Mouse (Mus musculus) cerebral cortex, adult 2 months (tissue): ENCODE data around the gene Cmtm8.

Experiments used
- WGBS: fragments of 180-500 bp; shearing (Covaris S2); methylation state at CpG from one replicate; pipeline ENCODE4 v1.1.7; 2018; 5-methylcytosine and 5-hydroxymethylcytosine counted together

The Cmtm8 gene

GRCm38 (mm10) chr9:114787134-114787533, 56.8 kb downstream of the Cmtm8 start:
- 93% methylated on average over 5 of the region's 5 CpGs for WGBS

GRCm38 (mm10) chr9:114785432-114786125, 58.4 kb downstream of the Cmtm8 start:
- WGBS = 62% methylated on average over 16 of the region's 16 CpGs

- WGBS = 3% methylated on average over 54 of the region's 54 CpGs
Measured at GRCm38 (mm10) chr9:114781526-114782212, 62.3 kb downstream of the Cmtm8 start, which contains the start of gene Cmtm7. TSS of gene Cmtm7 (minus strand) at chr9:114781856.

GRCm38 (mm10) chr9:114780746-114781525, 63.0 kb downstream of the Cmtm8 start:
- 13% methylated on average over 38 of the region's 38 CpGs for WGBS

- WGBS = 77% methylated on average over 23 of the region's 23 CpGs
Measured at GRCm38 (mm10) chr9:114779984-114780745, 63.8 kb downstream of the Cmtm8 start.

- WGBS = 94% methylated on average over 7 of the region's 7 CpGs
Measured at GRCm38 (mm10) chr9:114778877-114779276, 65.1 kb downstream of the Cmtm8 start.

- WGBS = 92% methylated on average over 7 of the region's 7 CpGs
Measured at GRCm38 (mm10) chr9:114778047-114778390, 65.9 kb downstream of the Cmtm8 start.

- WGBS = 80% methylated on average over 6 of the region's 6 CpGs
Measured at GRCm38 (mm10) chr9:114777178-114778046, 66.5 kb downstream of the Cmtm8 start.

- WGBS = 95% methylated on average over 3 of the region's 3 CpGs
Measured at GRCm38 (mm10) chr9:114776361-114776760, 67.6 kb downstream of the Cmtm8 start.

GRCm38 (mm10) chr9:114775272-114775671, 68.7 kb downstream of the Cmtm8 start:
- WGBS = 70% methylated on average over 4 of the region's 4 CpGs

- 81% methylated on average over 6 of the region's 6 CpGs for WGBS
Measured at GRCm38 (mm10) chr9:114774629-114775028, 69.3 kb downstream of the Cmtm8 start.

GRCm38 (mm10) chr9:114771565-114771964, 72.4 kb downstream of the Cmtm8 start:
- WGBS = 91% methylated on average over 7 of the region's 7 CpGs

GRCm38 (mm10) chr9:114770224-114770623, 73.7 kb downstream of the Cmtm8 start:
- 90% methylated on average over 4 of the region's 4 CpGs for WGBS

GRCm38 (mm10) chr9:114768066-114768465, 75.9 kb downstream of the Cmtm8 start:
- WGBS = 79% methylated on average over 10 of the region's 10 CpGs

GRCm38 (mm10) chr9:114767507-114767906, 76.4 kb downstream of the Cmtm8 start:
- 87% methylated on average over 2 of the region's 2 CpGs for WGBS

- 53% methylated on average over 13 of the region's 13 CpGs for WGBS
Measured at GRCm38 (mm10) chr9:114767030-114767429, 76.9 kb downstream of the Cmtm8 start.

GRCm38 (mm10) chr9:114763341-114763740, 80.6 kb downstream of the Cmtm8 start:
- WGBS = 64% methylated on average over 13 of the region's 13 CpGs

- 64% methylated on average over 11 of the region's 11 CpGs for WGBS
Measured at GRCm38 (mm10) chr9:114761848-114762247, 82.1 kb downstream of the Cmtm8 start.

GRCm38 (mm10) chr9:114760353-114760752, 83.6 kb downstream of the Cmtm8 start:
- WGBS = 92% methylated on average over 5 of the region's 5 CpGs

- WGBS = 84% methylated on average over 4 of the region's 4 CpGs
Measured at GRCm38 (mm10) chr9:114759886-114760285, 84.1 kb downstream of the Cmtm8 start.

- WGBS = 86% methylated on average over 5 of the region's 5 CpGs
Measured at GRCm38 (mm10) chr9:114758801-114759200, 85.2 kb downstream of the Cmtm8 start.
